Comparison of ENCODE assay signal across 8 mouse cellular contexts in genomic region chr9:59036159-59036731, GRCm38 (mm10). TPM values are rescaled to one million over a fixed set of nuclear protein-coding genes. Genes with fewer than 3 reads are reported as not detected.
DNase-seq lines count a peak whose midpoint lies in the region; ATAC-seq lines count a peak whose summit lies in the region.

Neo1 (minus strand) TSS chr9:59036441.

- no peaks in the 10 kb centered on the region for H3K9me3 ChIP-seq in forebrain, embryonic 15.5 days
- no peaks in the 10 kb centered on the region for H3K9me3 ChIP-seq in liver, embryonic 16.5 days (replicated peaks; ENCODE audit: control insufficient read depth, low read length)

- no peaks in the 10 kb centered on the region for H3K27me3 ChIP-seq in forebrain, embryonic 15.5 days
- H3K27me3 ChIP-seq in liver, embryonic 16.5 days (ENCODE audit: control insufficient read depth, insufficient read depth, low read depth, low read length), result peaks cover 33% of the 10 kb centered on the region

- H3K4me3 ChIP-seq in forebrain, embryonic 15.5 days, result peak within 1 kb of the TSS; percentile 100
- peak within 1 kb of the TSS; percentile 65 for H3K4me3 ChIP-seq in liver, embryonic 16.5 days (ENCODE audit: low read depth, low read length)

- ATAC-seq in cerebellum, adult (ENCODE audit: insufficient number of reproducible peaks, low FRiP score, low TSS enrichment), result peak; percentile 89
- ATAC-seq in forebrain, embryonic 15.5 days (replicated peaks), result peak; percentile 96
- ATAC-seq in liver, embryonic 16.5 days (ENCODE audit: low read depth), result peak; percentile 87

- peak within 1 kb of the TSS; percentile 85 for H3K9ac ChIP-seq in forebrain, embryonic 15.5 days (replicated peaks)
- peak within 1 kb of the TSS; percentile 54 for H3K9ac ChIP-seq in liver, embryonic 16.5 days (ENCODE audit: low read depth, low read length)

- no peaks in the 10 kb centered on the region for H3K36me3 ChIP-seq in forebrain, embryonic 15.5 days
- H3K36me3 ChIP-seq in liver, embryonic 16.5 days (ENCODE audit: control insufficient read depth, insufficient read depth), result no peaks in the 10 kb centered on the region

- WGBS in forebrain, embryonic 15.5 days, result under 1% methylated on average over 64 of the region's 86 CpGs
- under 1% methylated on average over 65 of the region's 86 CpGs for WGBS in liver, embryonic 16.5 days (ENCODE audit: insufficient replicate concordance)

- H3K4me1 ChIP-seq in forebrain, embryonic 15.5 days, result peaks cover 34% of the 10 kb centered on the region
- H3K4me1 ChIP-seq in liver, embryonic 16.5 days (ENCODE audit: control insufficient read depth, low read depth, low read length), result no peaks in the 10 kb centered on the region; the same call in 1 of the 2 replicates

- H3K27ac ChIP-seq in forebrain, embryonic 15.5 days (replicated peaks), result peak within 1 kb of the TSS; percentile 98
- peak within 1 kb of the TSS; percentile 83 for H3K27ac ChIP-seq in liver, embryonic 16.5 days (ENCODE audit: low read length)

- intact Hi-C loops in heart, postnatal 10 days (cut with DNase I), result loop anchor here (2.0 kb wide), 1 partner anchor 29 kb away; no protein-coding TSS in a partner anchor

- peak within 1 kb of the TSS; percentile 92 for H3K4me2 ChIP-seq in forebrain, embryonic 15.5 days (replicated peaks)
- peak within 1 kb of the TSS; percentile 64 for H3K4me2 ChIP-seq in liver, embryonic 16.5 days (ENCODE audit: low read depth, low read length)

- DNase-seq in CD4-positive helper T cell, adult 2 months (ENCODE audit: low read depth, low spot score), result peak; percentile 17
- peak; percentile 91 to 93 for DNase-seq in heart, postnatal 10 days
- peak; percentile 94 for DNase-seq in layer of hippocampus, adult 11-12 months (ENCODE audit: low spot score)
- DNase-seq in ovary, postnatal 36 days (ENCODE audit: low spot score), result peak; percentile 94
- peak; percentile 73 for DNase-seq in thymus, postnatal 4 days

RNA-seq across cellular contexts. Expression of gene Neo1, which starts in this region (rescaled TPM):
- 58.4 and 59.7 TPM in 2 replicates for polyA plus RNA-seq in forebrain, embryonic 15.5 days (2015; fragmentation: Nextera tagmentation; extraction: Ambion mirVana)
- 10 to 100 TPM; 55.7 to 68.3 TPM for total RNA-seq in heart, postnatal 10 days (2021)
- polyA plus RNA-seq in liver, embryonic 16.5 days (2015; fragmentation: Nextera tagmentation; extraction: Ambion mirVana), result 1.9 TPM in 2 replicates

Comparison
In these comparisons a context has a peak if more than half of its experiments do, and no peak if none do; other contexts are left out.
1. Peak in every context shown above with its lines: DNase-seq, ATAC-seq, H3K4me3 ChIP-seq and H3K27ac ChIP-seq.
2. RNA of gene Neo1 (polyA plus RNA-seq): 58.4 to 59.7 TPM in forebrain, embryonic 15.5 days; 1.9 TPM in liver, embryonic 16.5 days; every median in the first group is over 10 times any median in the second.
3. DNase-seq: peak in every context shown above with its lines; median percentile 94 in layer of hippocampus, adult 11-12 months; 94 in ovary, postnatal 36 days; 92 in heart, postnatal 10 days; 73 in thymus, postnatal 4 days; 17 in CD4-positive helper T cell, adult 2 months.